In the genomic region with DNA sequence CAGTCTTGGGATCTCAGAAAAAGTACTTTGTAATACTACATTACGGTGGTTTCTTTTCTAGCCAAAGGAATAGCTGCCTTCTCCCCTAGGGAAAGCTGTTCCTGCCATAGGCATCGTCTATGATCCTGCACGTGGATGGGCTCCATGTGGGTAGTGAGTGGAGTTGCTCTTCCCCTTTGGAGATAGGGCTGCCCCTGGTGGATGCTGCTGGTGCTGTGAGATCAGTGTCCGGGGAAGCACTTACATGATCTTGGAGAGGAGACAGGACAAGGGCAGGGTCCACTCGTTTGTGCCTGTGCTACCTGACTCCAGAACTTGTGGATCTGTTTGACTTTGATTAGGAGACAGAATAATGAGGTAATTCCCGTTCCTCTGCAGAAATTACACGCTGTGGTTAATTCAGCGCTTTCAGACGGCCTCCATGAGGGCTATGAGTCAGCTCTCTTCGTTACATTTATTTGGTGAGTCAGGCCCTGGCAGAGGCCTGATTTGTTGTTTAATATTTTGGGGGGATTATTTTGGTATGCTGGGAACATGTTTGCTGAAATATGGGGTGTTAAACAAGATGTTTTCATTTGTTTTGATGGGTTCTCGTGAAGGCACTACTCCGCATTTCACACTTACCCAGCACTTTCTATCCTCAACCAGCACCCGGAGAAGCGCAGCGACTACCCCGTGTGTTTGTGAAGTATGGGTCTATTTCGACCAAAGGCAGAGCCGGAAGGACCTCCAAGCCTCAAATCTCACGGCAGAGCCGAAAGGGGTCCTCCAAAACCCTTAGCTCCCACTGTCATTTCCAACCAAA, we compare ENCODE assay signal across 15 mouse cellular contexts. TPM values are rescaled to one million over a fixed set of nuclear protein-coding genes. Genes with fewer than 3 reads are reported as not detected.
DNase-seq lines count a peak whose midpoint lies in the region; ATAC-seq and TF ChIP-seq lines count a peak whose summit lies in the region.
"Had no signal": no experiment of that assay in that cellular context is flagged by ENCODE, and none has a peak within 500 bp of the region (broad histone marks: within the 10 kb centered on the region; RNA-seq: fewer than 3 reads in every experiment).

No protein-coding gene starts in this region.

- POLR2A ChIA-PET in Patski (lab: Charles Lee), result no interaction called here

- no peaks in the 10 kb centered on the region for H3K36me3 ChIP-seq in hindbrain, postnatal 0 days (ENCODE audit: insufficient read depth, low read length)
- no peaks in the 10 kb centered on the region for H3K36me3 ChIP-seq in hindbrain, embryonic 11.5 days (ENCODE audit: control insufficient read depth, insufficient read depth, low read length)
- no peaks in the 10 kb centered on the region for H3K36me3 ChIP-seq in hindbrain, embryonic 16.5 days (ENCODE audit: control insufficient read depth, insufficient read depth, low read length)
- H3K36me3 ChIP-seq: hindbrain, embryonic 12.5 days had no signal

- no peak overlapping the region for H3K4me2 ChIP-seq in hindbrain, postnatal 0 days (ENCODE audit: low read depth, low read length)
- H3K4me2 ChIP-seq in hindbrain, embryonic 11.5 days (replicated peaks; ENCODE audit: low read depth, low read length), result no peak overlapping the region
- H3K4me2 ChIP-seq in hindbrain, embryonic 16.5 days (ENCODE audit: low read length), result no peak overlapping the region
- H3K4me2 ChIP-seq: hindbrain, embryonic 12.5 days; midbrain, embryonic 11.5 days had no signal

- in situ Hi-C loops in Patski (cut with MboI; ENCODE audit: low pct_unique_long_range_greater_than_20kb), result loop anchor here (10.0 kb wide), 2 partner anchors 265 to 545 kb away; no protein-coding TSS in a partner anchor

- H3K4me1 ChIP-seq in hindbrain, postnatal 0 days (ENCODE audit: insufficient read depth, low read length), result no peaks in the 10 kb centered on the region
- no peaks in the 10 kb centered on the region for H3K4me1 ChIP-seq in hindbrain, embryonic 11.5 days (replicated peaks; ENCODE audit: control insufficient read depth, insufficient read depth, low read length)
- H3K4me1 ChIP-seq in hindbrain, embryonic 16.5 days (ENCODE audit: control insufficient read depth, insufficient read depth, low read depth, low read length), result no peaks in the 10 kb centered on the region
- H3K4me1 ChIP-seq: hindbrain, embryonic 12.5 days had no signal

- no peaks in the 10 kb centered on the region for H3K9me3 ChIP-seq in hindbrain, postnatal 0 days (ENCODE audit: low read length)
- H3K9me3 ChIP-seq in hindbrain, embryonic 11.5 days (ENCODE audit: control insufficient read depth, low read length), result no peaks in the 10 kb centered on the region
- no peaks in the 10 kb centered on the region for H3K9me3 ChIP-seq in hindbrain, embryonic 16.5 days (ENCODE audit: control insufficient read depth, low read length)
- H3K9me3 ChIP-seq: hindbrain, embryonic 12.5 days had no signal

- CTCF ChIA-PET in Patski (lab: Charles Lee), result interaction anchor here (1.5 kb wide), 1 partner anchor 26 kb away, joined by 3 read pairs; no protein-coding TSS in a partner anchor

- H3K4me3 ChIP-seq in hindbrain, postnatal 0 days (ENCODE audit: low read length), result no peak overlapping the region
- no peak overlapping the region for H3K4me3 ChIP-seq in hindbrain, embryonic 11.5 days (ENCODE audit: low read depth, low read length)
- H3K4me3 ChIP-seq in hindbrain, embryonic 16.5 days (ENCODE audit: low read length), result no peak overlapping the region
- H3K4me3 ChIP-seq: hindbrain, embryonic 12.5 days had no signal

- H3K9ac ChIP-seq in hindbrain, postnatal 0 days (replicated peaks; ENCODE audit: low read length), result no peak overlapping the region
- no peak overlapping the region for H3K9ac ChIP-seq in hindbrain, embryonic 11.5 days (ENCODE audit: low read depth, low read length)
- no peak overlapping the region for H3K9ac ChIP-seq in hindbrain, embryonic 16.5 days (ENCODE audit: low read depth, low read length)
- H3K9ac ChIP-seq: hindbrain, embryonic 12.5 days had no signal

- no peaks in the 10 kb centered on the region for H3K27me3 ChIP-seq in hindbrain, postnatal 0 days (ENCODE audit: insufficient read depth, low read length)
- no peaks in the 10 kb centered on the region for H3K27me3 ChIP-seq in hindbrain, embryonic 11.5 days (ENCODE audit: control insufficient read depth, insufficient read depth, low read length)
- H3K27me3 ChIP-seq in Patski, result no peaks in the 10 kb centered on the region
- H3K27me3 ChIP-seq in hindbrain, embryonic 16.5 days (replicated peaks; ENCODE audit: control insufficient read depth, insufficient read depth, low read length), result no peaks in the 10 kb centered on the region
- H3K27me3 ChIP-seq: hindbrain, embryonic 12.5 days had no signal

- no peak for DNase-seq in hindbrain, postnatal 0 days (ENCODE audit: low spot score)
- DNase-seq in hindbrain, embryonic 11.5 days (ENCODE audit: low spot score), result no peak
- peak; percentile 13 for DNase-seq in Patski (ENCODE audit: low read depth, low spot score)
- DNase-seq in layer of hippocampus, adult 8-10 months (ENCODE audit: low spot score in 2 of 2), result peak; percentile 19 to 23
- peak; percentile 24 for DNase-seq in right cerebral cortex, postnatal 25 days
- DNase-seq in thymus, postnatal 10 days (ENCODE audit: low spot score in 2 of 2), result no peak
- DNase-seq in urinary bladder, adult 2 months (ENCODE audit: low spot score), result no peak
- DNase-seq: thymus, adult 18-20 months had no signal

- TF ChIP-seq CTCF in hindbrain, postnatal 0 days (IDR thresholded peaks at IDR 0.05; ENCODE audit: low read depth), result peak; percentile 44
- peak; percentile 48 for TF ChIP-seq CTCF in Patski (IDR thresholded peaks at IDR 0.05)

- no peak overlapping the region for H3K27ac ChIP-seq in hindbrain, postnatal 0 days
- H3K27ac ChIP-seq in hindbrain, embryonic 11.5 days (ENCODE audit: low read depth, low read length), result no peak overlapping the region
- no peak overlapping the region for H3K27ac ChIP-seq in hindbrain, embryonic 16.5 days (ENCODE audit: low read depth, low read length)
- H3K27ac ChIP-seq: hindbrain, embryonic 12.5 days had no signal

- no peak for ATAC-seq in hindbrain, postnatal 0 days
- no peak for ATAC-seq in hindbrain, embryonic 11.5 days (ENCODE audit: low FRiP score)
- ATAC-seq in Patski, result no peak
- ATAC-seq in hindbrain, embryonic 16.5 days, result no peak

- WGBS in hindbrain, postnatal 0 days, result 75% methylated on average over 20 of the region's 20 CpGs
- 85% methylated on average over 20 of the region's 20 CpGs for WGBS in hindbrain, embryonic 11.5 days
- WGBS in hindbrain, embryonic 16.5 days, result 76% methylated on average over 20 of the region's 20 CpGs

RNA-seq across cellular contexts. Expression of a gene that starts 22.3 kb away (rescaled TPM):
- not detected in 2 replicates for total RNA-seq in hindbrain, postnatal 0 days (2014; rRNA removed)
- 0.25 TPM in 1 of 2 replicates, not detected in the other for polyA plus RNA-seq in hindbrain, postnatal 0 days (2015; fragmentation: Nextera tagmentation; extraction: Ambion mirVana)
- polyA plus RNA-seq in hindbrain, embryonic 11.5 days (2014; fragmentation: Nextera tagmentation; extraction: Ambion mirVana), result not detected in 2 replicates
- polyA plus RNA-seq in Patski (2021), result not detected
- not detected for total RNA-seq in layer of hippocampus, adult 8-10 months (2022)
- not detected in 2 replicates for polyA plus RNA-seq in urinary bladder, adult 2 months (2012; rRNA removed)
- not detected in 2 replicates for polyA plus RNA-seq in hindbrain, embryonic 16.5 days (2015; fragmentation: Nextera tagmentation; extraction: Ambion mirVana)
- total RNA-seq: gastrocnemius, postnatal 4 days; MEL had no signal
- polyA plus RNA-seq: hindbrain, embryonic 12.5 days; large intestine, adult 2 months; liver, embryonic 16.5 days; midbrain, embryonic 11.5 days had no signal

RNA-seq across cellular contexts. Expression of a gene that starts 57.6 kb away (rescaled TPM):
- 13.5 and 20.5 TPM in 2 replicates for total RNA-seq in hindbrain, postnatal 0 days (2014; rRNA removed)
- polyA plus RNA-seq in hindbrain, postnatal 0 days (2015; fragmentation: Nextera tagmentation; extraction: Ambion mirVana), result 8.6 and 8.7 TPM in 2 replicates
- polyA plus RNA-seq in hindbrain, embryonic 11.5 days (2014; fragmentation: Nextera tagmentation; extraction: Ambion mirVana), result 29.0 and 34.0 TPM in 2 replicates
- polyA plus RNA-seq in Patski (2021), result 24.1 TPM
- 10 to 100 TPM; 24.3 to 38.6 (median 30.7) TPM for total RNA-seq in layer of hippocampus, adult 8-10 months (2022)
- polyA plus RNA-seq in urinary bladder, adult 2 months (2012; rRNA removed), result 17.9 and 22.1 TPM in 2 replicates
- 14.9 and 21.5 TPM in 2 replicates for polyA plus RNA-seq in hindbrain, embryonic 16.5 days (2015; fragmentation: Nextera tagmentation; extraction: Ambion mirVana)

Comparison
In these comparisons a context has a peak if more than half of its experiments do, and no peak if none do; other contexts are left out.
1. DNase-seq: peak in Patski (single experiment), layer of hippocampus, adult 8-10 months (2 of 2) and right cerebral cortex, postnatal 25 days (single experiment); none in hindbrain, postnatal 0 days (single experiment), hindbrain, embryonic 11.5 days (single experiment), thymus, postnatal 10 days (0 of 2) and urinary bladder, adult 2 months (single experiment).